Mouse (Mus musculus) MEL (cell line): Measurements from ENCODE around the gene Srsf6.

Experiments used
- MAX ChIP-seq: IDR thresholded peaks from 2 replicates; pipeline ENCODE4 v1.6.1; 2011; ENCODE audit warnings: low read length, improper control_type of control experiment
- MYC ChIP-seq: IDR thresholded peaks from 2 replicates; pipeline ENCODE4 v1.6.1; 2011; ENCODE audit warnings: low read depth, mild to moderate bottlenecking, low read length, improper control_type of control experiment, moderate library complexity

DNA sequence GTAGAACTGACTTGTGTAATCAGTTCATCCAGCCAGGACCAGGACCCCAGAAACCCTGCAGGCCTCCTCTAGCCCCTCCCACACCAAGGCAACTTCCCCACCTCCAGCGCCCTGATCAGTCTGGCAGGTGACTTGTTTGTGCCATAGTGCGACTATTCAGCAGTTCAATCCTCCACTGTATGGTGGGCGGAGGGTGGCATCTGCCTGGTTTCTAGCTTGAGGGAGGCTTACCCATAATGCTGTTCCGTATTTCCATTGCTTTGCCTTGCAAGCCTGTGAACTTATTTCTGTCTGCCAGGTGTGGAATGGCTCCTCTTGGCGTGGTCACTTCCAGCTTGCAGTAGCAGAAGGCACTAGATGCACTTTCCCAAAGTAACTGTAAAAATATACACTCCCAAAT lies 8.5 kb upstream of the Srsf6 start:
- TF ChIP-seq MYC (no peak), MAX (no peak)
